Mouse (Mus musculus) left cerebral cortex, adult 18-20 months (tissue): ENCODE data around the gene Mri1. TPM values are rescaled to one million over a fixed set of nuclear protein-coding genes. Genes with fewer than 3 reads are reported as not detected.

Experiments
- DNase-seq, 2 experiments: peaks; one replicate each; pipeline ENCODE4 v3.0.0; 2021 to 2022; ENCODE audit warnings: low spot score in 2 of 2, mixed read lengths in 1 of 2
- total RNA-seq, 2 experiments: library from RNA; stranded (reverse); gene quantifications; 2 replicates each; pipeline ENCODE4 v1.2.3; 2021

The Mri1 gene
- total RNA-seq, 2 experiments from 2014 or later = 13.2 to 15.6 TPM

DNA sequence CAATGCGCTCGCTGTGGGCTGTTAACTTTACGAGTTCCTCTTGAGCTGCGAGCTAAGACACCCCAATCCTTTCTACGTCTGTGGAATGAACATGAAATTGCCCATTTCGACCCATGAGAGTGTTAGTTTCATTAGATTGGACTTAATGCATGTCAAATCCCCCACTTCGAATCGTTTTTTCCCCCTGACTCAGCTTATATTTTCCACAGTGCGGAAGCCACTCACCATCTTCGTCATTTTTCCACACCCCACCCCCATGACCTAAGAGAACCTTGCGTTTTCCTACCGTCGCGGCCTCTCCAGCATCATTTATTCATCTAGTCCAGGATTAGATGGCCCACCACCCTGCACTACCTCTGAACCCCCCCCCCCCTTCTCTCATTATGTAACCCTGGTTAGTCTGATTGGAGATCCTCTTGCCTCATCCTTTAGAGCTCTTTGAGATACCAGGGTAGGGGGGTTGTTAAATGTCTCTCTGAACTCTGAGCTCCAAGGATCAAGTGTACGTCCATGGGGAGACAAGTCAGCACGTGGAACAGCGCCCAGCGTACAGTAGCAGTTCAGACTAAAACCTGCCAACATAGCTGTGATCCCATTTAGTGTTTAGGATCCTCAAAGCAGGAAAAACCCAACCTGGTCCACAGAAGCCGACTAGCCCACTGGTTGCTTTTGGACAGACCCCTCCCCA, 19.4 kb downstream of the Mri1 start:
- no peak for DNase-seq

DNA sequence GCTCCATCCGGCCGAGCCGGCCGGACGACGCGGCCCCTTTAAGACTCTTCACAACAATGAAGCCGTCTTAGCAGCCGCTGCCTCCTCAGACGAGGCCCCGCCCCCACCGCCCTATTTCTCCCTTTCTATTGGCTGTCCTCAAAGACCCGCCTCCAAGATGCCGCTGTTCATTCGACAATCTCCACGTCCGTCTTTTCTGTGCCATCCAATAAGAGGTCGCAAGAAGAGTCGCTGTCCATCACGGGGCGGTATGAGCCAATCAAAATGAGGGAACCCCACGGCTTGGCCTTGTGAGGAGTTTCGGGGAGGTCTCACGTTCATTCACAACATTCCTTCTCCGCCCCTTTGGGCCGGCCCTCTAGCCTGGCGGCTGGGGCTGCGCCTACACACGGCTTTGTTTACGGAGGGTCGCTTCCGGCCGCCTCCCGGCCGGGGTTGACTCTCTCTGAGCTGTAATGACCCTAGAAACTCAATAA, 20.1 kb downstream of the Mri1 start, which contains the start of gene Zswim4:
TSS of gene Zswim4 (minus strand) at position 58 of the 476 bp plus-strand sequence.
- DNase-seq = peak; percentile 96 to 98

DNA sequence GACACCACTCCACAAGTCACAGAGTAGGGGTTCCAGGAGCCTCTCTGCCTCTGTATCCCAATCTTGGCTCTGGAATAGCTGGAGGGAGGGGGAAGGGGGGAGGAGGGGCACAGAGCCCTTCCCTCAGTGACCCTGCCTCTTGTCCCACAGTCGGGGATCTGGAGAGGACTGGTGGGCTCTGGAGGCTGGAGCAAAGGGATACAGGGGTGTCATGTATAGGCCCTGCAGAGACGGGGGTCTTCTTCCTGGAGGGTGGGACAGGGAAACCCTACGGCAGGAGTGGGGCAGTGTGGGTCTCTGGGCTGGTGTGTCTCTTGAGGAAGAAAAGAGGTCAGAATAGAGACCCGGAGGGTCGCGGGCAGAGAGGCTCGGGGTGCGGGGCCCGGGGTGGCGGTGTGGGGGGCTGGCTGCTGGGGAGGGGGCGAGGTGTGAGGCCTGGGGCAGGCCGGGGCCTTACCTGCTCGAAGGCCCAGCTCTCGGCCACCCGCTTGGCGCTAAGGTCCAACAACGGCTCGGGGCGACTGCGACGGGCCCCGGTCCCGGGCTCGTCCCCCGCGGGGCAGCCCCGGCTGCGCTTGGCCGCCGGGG, 20.6 kb downstream of the Mri1 start:
- no peak for DNase-seq

DNA sequence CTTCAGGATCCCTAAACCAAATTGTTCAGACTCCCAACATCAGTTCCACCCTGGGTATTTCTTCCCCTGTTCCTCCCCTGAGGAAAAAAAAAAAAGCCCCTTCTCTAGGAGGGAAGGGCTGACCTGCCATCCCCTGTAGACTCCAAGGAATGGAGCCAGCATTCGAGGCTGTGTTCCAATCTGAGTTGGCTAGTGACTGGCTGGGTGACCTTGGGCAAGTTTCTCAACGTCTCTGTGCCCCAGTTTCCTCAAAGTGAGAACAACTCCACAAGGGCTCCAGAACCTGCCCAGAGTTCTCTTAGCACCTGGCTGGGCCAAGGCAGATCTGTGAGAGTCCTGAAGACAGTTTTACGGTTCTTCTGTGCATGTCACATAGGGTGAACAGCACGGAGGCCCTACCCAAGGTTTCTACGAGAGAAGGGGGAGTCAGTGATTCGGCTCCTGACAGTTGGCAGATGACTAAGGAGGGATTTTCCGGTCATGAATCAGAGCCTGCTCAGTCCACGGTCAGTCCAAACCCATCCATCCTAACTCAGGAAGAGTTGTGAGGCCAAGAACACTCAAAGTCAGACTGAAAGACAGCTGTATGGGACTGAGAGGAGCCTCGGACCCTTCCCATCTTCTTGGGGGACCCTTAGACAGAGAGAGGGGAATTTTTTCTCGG, 21.2 kb downstream of the Mri1 start:
- DNase-seq = no peak

- no peak for DNase-seq
Measured at GRCm38 (mm10) chr8:84233055-84233454, 24.1 kb downstream of the Mri1 start.

GRCm38 (mm10) chr8:84230735-84231134, 26.4 kb downstream of the Mri1 start:
- no peak for DNase-seq

DNA sequence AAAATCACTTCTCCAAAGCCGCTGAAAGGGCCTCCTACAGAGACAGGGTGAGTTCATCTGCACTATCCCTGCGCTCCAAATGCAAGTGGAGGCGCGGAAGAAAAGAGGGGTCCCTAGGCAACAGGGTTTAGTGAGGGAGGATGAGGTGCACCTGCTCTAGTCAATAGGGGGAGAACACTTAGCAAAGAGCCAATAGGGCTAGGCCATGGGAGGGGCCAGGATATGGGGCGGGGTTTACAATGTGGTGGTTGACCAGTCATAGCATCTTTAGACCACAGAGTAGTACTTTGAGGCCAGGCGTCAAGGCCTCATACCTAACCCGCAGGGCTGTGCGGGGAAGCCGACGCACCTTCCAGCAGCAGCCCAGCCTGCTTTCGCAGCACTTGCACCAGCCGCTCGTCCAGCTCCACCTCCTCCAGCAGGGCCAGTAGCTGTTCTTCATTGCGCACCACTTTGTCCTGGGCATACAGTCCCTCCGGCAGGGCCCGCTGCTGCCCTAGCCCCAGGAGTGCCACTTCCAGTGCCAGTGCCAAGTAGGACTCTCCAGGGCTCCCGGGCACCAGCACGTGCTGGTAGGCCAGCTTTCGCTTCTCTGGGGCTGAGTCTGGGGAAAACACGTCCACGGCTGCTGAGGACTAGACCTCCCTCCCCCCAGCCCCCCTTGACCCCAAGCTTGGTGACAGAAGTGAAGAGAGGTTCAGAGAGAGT, 33.6 kb downstream of the Mri1 start:
- no peak for DNase-seq

GRCm38 (mm10) chr8:84222566-84223165, 34.5 kb downstream of the Mri1 start:
- DNase-seq = no peak

DNA sequence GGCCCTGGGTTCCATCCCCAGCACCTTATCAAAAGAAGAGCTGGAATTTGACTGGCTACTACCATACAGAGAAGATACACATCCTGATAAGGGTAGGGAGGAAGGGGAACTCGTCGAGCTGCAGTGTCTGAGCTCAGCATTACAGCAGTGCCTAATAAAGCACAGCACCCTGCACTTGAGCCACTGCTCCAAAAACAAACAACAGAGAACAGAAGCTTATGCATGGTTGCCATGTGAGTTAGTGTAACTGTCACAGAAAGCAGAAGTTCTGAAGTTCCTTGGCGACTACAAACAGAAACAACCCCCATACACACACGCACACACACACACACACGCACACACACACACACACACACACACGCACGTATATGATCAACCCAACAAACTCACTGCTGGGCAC, 37.0 kb downstream of the Mri1 start:
- no peak for DNase-seq

- no peak for DNase-seq
Measured at GRCm38 (mm10) chr8:84218143-84218542, 39.0 kb downstream of the Mri1 start.

DNA sequence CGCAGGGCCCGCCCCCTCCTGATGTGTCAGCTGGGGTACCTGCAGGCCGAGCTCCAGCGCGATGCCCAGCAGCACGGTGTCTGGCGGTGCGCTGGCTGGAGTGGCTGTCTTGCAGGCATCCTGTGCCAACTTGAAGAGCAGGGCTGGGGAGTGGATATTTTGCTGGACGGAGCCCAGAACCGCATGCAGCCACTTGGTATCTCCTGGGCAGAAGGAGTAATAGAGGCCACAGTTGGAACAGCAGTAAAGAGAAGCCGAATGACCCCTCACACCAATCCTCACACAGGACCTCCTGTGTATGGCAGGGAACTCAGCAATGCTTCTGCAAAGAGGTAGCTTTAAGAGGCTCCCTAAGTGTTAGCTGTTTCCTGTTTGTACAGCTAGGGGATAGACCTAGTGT, 39.9 kb downstream of the Mri1 start:
- DNase-seq = no peak

DNA sequence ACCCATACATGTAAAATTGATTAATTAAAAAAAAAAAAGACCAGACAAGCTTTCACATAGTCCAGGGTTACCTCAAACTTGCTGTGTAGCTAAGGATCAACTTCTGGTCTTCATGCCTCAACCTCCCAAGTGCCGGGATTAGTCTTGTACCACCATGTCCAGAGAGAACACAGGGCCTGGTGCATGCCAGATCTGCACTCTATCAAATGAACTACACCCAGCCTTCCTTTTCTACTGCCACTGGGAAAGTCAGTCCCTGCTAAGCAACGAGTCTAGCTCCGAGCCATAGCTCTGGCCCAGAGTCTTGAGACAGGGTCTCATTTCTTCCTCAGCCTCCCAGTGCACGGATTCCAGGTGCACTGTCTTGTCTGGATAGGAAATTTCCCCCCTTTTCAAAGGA, 43.8 kb downstream of the Mri1 start:
- no peak for DNase-seq

DNA sequence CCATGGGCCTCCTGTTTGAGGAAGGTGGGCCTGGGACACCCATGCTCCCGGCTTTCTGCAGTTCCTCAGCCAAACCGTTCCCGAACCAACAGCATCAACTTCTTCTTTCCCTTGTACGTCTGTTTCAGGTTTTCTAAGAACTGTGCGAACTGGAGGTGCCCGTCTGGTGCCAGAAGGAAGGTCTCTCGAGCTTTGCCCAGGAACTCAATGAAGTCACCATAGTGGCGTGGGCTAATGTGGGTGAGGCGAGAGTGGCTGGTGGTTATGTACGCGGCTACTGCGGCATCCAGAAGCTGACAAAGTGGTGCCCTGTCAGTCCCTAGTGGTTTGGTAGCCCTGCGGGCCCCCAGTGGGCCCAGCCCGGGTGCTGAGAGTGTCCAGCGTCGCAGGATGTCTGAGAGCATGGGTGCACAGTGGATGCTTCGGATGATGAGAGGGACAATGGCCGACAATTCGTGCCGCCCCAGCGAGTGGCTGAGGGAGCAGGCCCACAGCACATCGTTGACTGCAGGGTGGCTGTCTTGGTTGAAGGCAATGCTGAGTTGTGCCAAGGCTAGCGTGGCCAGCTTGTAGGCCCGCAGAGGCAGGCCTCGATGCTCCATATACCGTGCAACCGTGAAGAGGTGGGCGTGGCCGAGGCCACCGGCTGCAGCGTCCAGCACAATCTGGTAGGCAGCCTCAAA, 45.1 kb downstream of the Mri1 start:
- DNase-seq = no peak

DNA sequence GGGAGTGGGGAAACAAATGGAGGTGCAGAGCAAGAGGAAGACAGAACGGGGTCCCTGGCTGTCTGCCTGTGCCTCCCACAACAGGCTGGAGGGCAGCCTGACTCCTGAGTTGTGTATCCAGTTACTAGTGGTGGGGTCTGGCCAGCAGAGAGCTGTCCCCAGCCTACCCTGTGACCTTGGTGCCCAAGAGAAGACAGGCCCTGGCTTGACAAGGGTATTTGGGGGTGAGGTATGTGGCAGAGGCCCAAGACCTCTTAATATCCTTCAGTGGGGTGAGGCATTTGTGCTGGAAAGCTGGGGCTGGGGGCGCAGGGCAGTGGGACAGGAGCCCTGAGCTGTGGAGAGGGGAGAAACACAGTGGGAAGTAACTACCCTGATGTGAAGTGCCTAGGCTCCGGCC, 45.9 kb downstream of the Mri1 start:
- no peak for DNase-seq

- peak; percentile 81 to 88 for DNase-seq
Measured at GRCm38 (mm10) chr8:84210167-84210791, 46.8 kb downstream of the Mri1 start.

DNA sequence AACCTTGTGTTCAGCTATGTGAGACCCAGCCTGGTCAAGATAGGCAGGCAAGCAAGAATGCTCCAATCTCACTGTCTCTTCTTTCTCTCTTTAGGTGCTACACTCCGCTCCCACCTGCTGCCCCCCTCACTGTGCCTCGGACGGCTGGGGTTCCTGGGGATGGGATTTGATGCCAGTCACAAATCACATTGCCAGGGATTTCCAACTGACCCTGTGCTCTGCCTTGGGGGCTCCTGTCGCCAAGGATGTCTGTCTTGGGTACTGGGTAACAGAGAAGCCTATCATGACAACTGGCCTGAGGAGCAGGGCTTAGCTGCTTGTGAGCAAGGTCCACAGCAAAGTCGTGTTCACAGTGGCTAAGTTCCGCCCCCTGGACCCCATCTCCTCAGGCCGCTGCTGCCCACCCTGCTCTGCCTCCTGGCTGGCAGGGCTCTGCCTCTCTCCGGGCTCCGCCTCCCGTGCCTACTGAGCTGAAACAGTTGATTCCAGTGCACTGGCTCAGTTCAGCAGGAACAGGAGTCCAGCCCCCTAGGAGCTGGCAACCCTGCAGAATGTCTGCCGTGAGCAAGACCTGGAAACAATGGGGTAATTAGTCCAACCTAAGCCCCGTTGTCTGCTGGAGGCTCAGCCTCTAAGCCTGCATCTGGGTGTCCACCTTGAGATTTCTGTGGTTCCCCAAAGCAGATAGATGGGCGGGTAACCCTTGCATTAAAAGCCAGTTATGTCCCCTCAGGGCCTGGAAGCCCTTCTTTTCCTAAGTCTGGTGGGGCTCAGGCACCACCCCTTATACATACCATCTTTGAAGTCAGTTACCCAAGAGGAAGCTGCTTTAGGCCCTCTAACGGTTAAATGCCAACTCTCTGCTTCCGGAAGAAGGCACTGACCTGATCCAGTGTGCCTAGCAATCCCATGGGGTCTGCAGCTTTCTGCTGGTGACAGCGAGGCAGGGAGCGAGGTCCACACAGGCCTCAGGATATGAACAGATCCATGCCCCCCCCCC, 48.4 kb downstream of the Mri1 start:
- DNase-seq = no peak

DNA sequence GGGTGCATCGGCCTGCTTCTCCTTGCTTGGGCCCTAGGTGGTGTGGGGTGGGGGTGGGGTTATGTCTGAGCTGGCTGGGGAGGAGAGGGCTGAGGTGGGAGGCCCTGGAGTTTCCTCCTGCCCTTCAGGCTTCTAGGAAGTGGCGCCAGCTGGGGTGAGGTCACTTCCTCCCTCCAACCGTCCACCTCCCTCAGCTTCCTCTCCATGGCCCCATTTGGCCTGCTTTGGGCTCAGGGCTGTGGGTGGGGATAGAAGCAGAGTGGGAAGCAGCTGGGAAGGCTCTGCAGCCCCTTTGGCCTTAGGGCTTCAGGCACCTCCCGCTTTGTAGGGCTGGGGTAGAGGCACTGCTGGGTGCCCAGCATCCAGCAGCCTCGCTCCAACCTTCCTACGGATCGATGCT, 49.3 kb downstream of the Mri1 start:
- DNase-seq = no peak

- no peak for DNase-seq
Measured at GRCm38 (mm10) chr8:84206666-84207065, 50.5 kb downstream of the Mri1 start.

DNA sequence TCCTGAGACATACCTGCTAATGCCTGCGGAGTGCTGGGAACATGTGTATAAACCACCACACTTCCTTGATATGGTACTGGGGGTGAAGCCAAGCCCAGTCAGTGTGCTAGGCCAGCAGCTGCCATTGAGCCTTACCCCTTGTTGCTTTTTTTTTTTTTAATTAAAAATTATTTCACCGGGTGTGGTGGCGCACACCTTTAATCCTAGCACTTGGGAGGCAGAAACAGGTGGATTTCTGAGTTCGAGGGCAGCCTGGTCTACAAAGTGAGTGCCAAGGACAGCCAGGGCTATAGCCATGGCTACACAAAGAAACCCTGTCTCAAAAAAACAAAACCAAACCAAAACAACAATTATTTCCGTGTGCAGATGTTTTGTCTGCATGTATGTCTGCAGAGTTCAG, 52.1 kb downstream of the Mri1 start:
- DNase-seq = no peak
